Mouse (Mus musculus) liver, adult 2 months (tissue): ENCODE data around the gene Heatr3. TPM values are rescaled to one million over a fixed set of nuclear protein-coding genes. Genes with fewer than 3 reads are reported as not detected.

Experiments used
- DNase-seq: peaks from one replicate; pipeline ENCODE4 v3.0.0-alpha.2; 2011; ENCODE audit warnings: low read depth, low spot score; ENCODE audit errors: extremely low read depth
- H3K27ac ChIP-seq: fragments of 200-500 bp; replicated peaks from 2 replicates; pipeline ENCODE4 v1.5.1; 2012; ENCODE audit warnings: low read depth, mild to moderate bottlenecking, control low read depth, inconsistent platforms, low read length; ENCODE audit not compliant: insufficient read depth
- H3K27me3 ChIP-seq: fragments of 200-500 bp; 2 replicates; pipeline ENCODE4 v1.6.1; 2012; ENCODE audit warnings: mild to moderate bottlenecking, moderate library complexity, low read length, inconsistent platforms; ENCODE audit not compliant: control insufficient read depth, insufficient read depth
- H3K36me3 ChIP-seq: fragments of 200-500 bp; 2 replicates; pipeline ENCODE4 v1.6.1; 2012; ENCODE audit warnings: low read length, inconsistent platforms; ENCODE audit not compliant: control insufficient read depth, insufficient read depth
- H3K4me1 ChIP-seq: fragments of 200-500 bp; 2 replicates; pipeline ENCODE4 v1.6.1; 2011; ENCODE audit warnings: low read length; ENCODE audit not compliant: control insufficient read depth, insufficient read depth
- H3K4me3 ChIP-seq: fragments of 200-500 bp; 2 replicates; pipeline ENCODE4 v1.5.1; 2011; ENCODE audit warnings: low read depth, mild to moderate bottlenecking, control low read depth, low read length, moderate library complexity; ENCODE audit not compliant: insufficient read depth
- H3K79me2 ChIP-seq: fragments of 200-500 bp; 2 replicates; pipeline ENCODE4 v1.6.1; 2012; ENCODE audit warnings: inconsistent platforms, mild to moderate bottlenecking, low read length, moderate library complexity; ENCODE audit not compliant: control insufficient read depth, insufficient read depth
- H3K9ac ChIP-seq: fragments of 200-500 bp; 2 replicates; pipeline ENCODE4 v1.6.1; 2012; ENCODE audit warnings: low read depth, mild to moderate bottlenecking, control low read depth, inconsistent platforms, low read length
- CTCF ChIP-seq: fragments of 200-500 bp; IDR thresholded peaks from 2 replicates; pipeline ENCODE4 v1.5.1; 2011; ENCODE audit warnings: low read depth, low read length, control low read depth
- POLR2A ChIP-seq: fragments of 200-500 bp; IDR thresholded peaks from 2 replicates; pipeline ENCODE4 v1.6.1; 2011; ENCODE audit warnings: low read length, control low read depth; ENCODE audit not compliant: insufficient read depth; ENCODE audit errors: extremely low read depth
- WGBS: fragments of 180-500 bp; shearing (Covaris S2); methylation state at CpG from one replicate; pipeline ENCODE4 v1.1.7; 2018; 5-methylcytosine and 5-hydroxymethylcytosine counted together
- polyA plus RNA-seq: library from polyadenylated mRNA; depleted of rRNA; stranded (reverse); fragments of >200 nt; gene quantifications from 2 replicates; pipeline ENCODE4 v1.2.3, GENCODE M21; 2012
- total RNA-seq: library from RNA; depleted of rRNA; stranded (reverse); fragments of >200 nt; gene quantifications from 2 replicates; pipeline ENCODE4 v1.2.3, GENCODE M21; 2014

Gene Heatr3
- total and polyA plus RNA-seq, 2 experiments: 11.6 to 17.1 TPM

- no peak overlapping the region for H3K9ac ChIP-seq
- TF ChIP-seq POLR2A (no peak), CTCF (no peak)
- no peak for DNase-seq
- no peaks in the 10 kb centered on the region for H3K4me1 ChIP-seq
- no peak overlapping the region for H3K4me3 ChIP-seq
- peaks cover 32% of the 10 kb centered on the region for H3K36me3 ChIP-seq
- peaks cover 3% of the 10 kb centered on the region; the same call in 1 of the 2 replicates for H3K79me2 ChIP-seq
- no peaks in the 10 kb centered on the region for H3K27me3 ChIP-seq
- H3K27ac ChIP-seq: no peak overlapping the region
- 94% methylated on average over 3 of the region's 3 CpGs for whole genome bisulfite sequencing
Measured at GRCm38 (mm10) chr8:88139256-88139655, 1.6 kb downstream of the Heatr3 start.

GRCm38 (mm10) chr8:88141629-88142028 is 4.0 kb downstream of the Heatr3 start:
- TF ChIP-seq POLR2A (no peak), CTCF (no peak)
- H3K27me3 ChIP-seq: no peaks in the 10 kb centered on the region
- 86% methylated on average over 3 of the region's 3 CpGs for WGBS
- no peak for DNase-seq
- H3K27ac ChIP-seq: no peak overlapping the region
- no peaks in the 10 kb centered on the region for H3K4me1 ChIP-seq
- peaks cover 35% of the 10 kb centered on the region for H3K36me3 ChIP-seq
- no peak overlapping the region for H3K9ac ChIP-seq
- no peak overlapping the region for H3K4me3 ChIP-seq
- H3K79me2 ChIP-seq: peaks cover 3% of the 10 kb centered on the region; the same call in 1 of the 2 replicates

GRCm38 (mm10) chr8:88144041-88144440 is 6.4 kb downstream of the Heatr3 start:
- TF ChIP-seq POLR2A: no peak
- TF ChIP-seq CTCF: no peak
- no peak overlapping the region for H3K4me3 ChIP-seq
- no peak overlapping the region for H3K9ac ChIP-seq
- no peaks in the 10 kb centered on the region for H3K27me3 ChIP-seq
- WGBS: 87% methylated on average over 5 of the region's 5 CpGs
- H3K36me3 ChIP-seq: peaks cover 51% of the 10 kb centered on the region
- H3K79me2 ChIP-seq: peaks cover 3% of the 10 kb centered on the region; the same call in 1 of the 2 replicates
- no peaks in the 10 kb centered on the region for H3K4me1 ChIP-seq
- DNase-seq: no peak
- no peak overlapping the region for H3K27ac ChIP-seq

- WGBS: 96% methylated on average over 6 of the region's 6 CpGs
- no peak for DNase-seq
- no peak for TF ChIP-seq POLR2A
- no peak for TF ChIP-seq CTCF
Measured at GRCm38 (mm10) chr8:88150910-88151371, 13.3 kb downstream of the Heatr3 start.

GRCm38 (mm10) chr8:88160237-88160995 is 22.8 kb downstream of the Heatr3 start:
- H3K27ac ChIP-seq: no peak overlapping the region
- no peak for DNase-seq
- peaks cover 53% of the 10 kb centered on the region for H3K36me3 ChIP-seq
- no peaks in the 10 kb centered on the region for H3K79me2 ChIP-seq
- no peak overlapping the region for H3K4me3 ChIP-seq
- TF ChIP-seq CTCF (no peak), POLR2A (no peak)
- 82% methylated on average over 10 of the region's 10 CpGs for WGBS
- no peak overlapping the region for H3K9ac ChIP-seq
- peaks cover 5% of the 10 kb centered on the region; the same call in 1 of the 2 replicates for H3K4me1 ChIP-seq
- no peaks in the 10 kb centered on the region for H3K27me3 ChIP-seq

More at GRCm38 (mm10) chr8:88150910-88151371, 13.3 kb downstream of the Heatr3 start:
- Histone ChIP-seq H3K4me1 (no peaks in the 10 kb centered on the region), H3K4me3 (no peak overlapping the region), H3K27me3 (no peaks in the 10 kb centered on the region), H3K27ac (no peak overlapping the region), H3K79me2 (no peaks in the 10 kb centered on the region), H3K9ac (no peak overlapping the region), H3K36me3 (peaks cover 47% of the 10 kb centered on the region)

- H3K27me3 ChIP-seq: no peaks in the 10 kb centered on the region
- H3K4me1 ChIP-seq: peaks cover 5% of the 10 kb centered on the region; the same call in 1 of the 2 replicates
- H3K79me2 ChIP-seq: no peaks in the 10 kb centered on the region
- H3K4me3 ChIP-seq: no peak overlapping the region
- H3K27ac ChIP-seq: no peak overlapping the region
- TF ChIP-seq CTCF (peak; percentile 69), POLR2A (no peak)
- DNase-seq: peak; percentile 41
- H3K9ac ChIP-seq: no peak overlapping the region
- H3K36me3 ChIP-seq: peaks cover 55% of the 10 kb centered on the region
- WGBS: 77% methylated on average over 5 of the region's 5 CpGs
Measured at GRCm38 (mm10) chr8:88161439-88161838, 23.8 kb downstream of the Heatr3 start.
